Mouse (Mus musculus): Measurements from ENCODE around the gene Snrpa. TPM values are rescaled to one million over a fixed set of nuclear protein-coding genes. Genes with fewer than 3 reads are reported as not detected.

Snrpa gene
- total and polyA plus RNA-seq, 2 experiments from 2014 or later, result 60.5 to 79.4 TPM

- no peak overlapping the region for H3K4me2 ChIP-seq (ENCODE audit: low read depth, low read length)
- 46% methylated on average over 5 of the region's 5 CpGs for WGBS
- no peaks in the 10 kb centered on the region for H3K9me3 ChIP-seq (replicated peaks; ENCODE audit: control insufficient read depth, low read length)
- peaks cover 11% of the 10 kb centered on the region; the same call in 1 of the 2 replicates for H3K36me3 ChIP-seq (replicated peaks; ENCODE audit: control insufficient read depth, insufficient read depth, low read length)
- no peak overlapping the region for H3K4me3 ChIP-seq (ENCODE audit: low read depth, low read length)
- no peaks in the 10 kb centered on the region for H3K27me3 ChIP-seq (ENCODE audit: control insufficient read depth, insufficient read depth, low read length)
- H3K4me1 ChIP-seq (ENCODE audit: control insufficient read depth, insufficient read depth), result peaks cover 12% of the 10 kb centered on the region
- DNase-seq (ENCODE audit: low spot score) (peak; percentile 66), ATAC-seq (ENCODE audit: insufficient read depth, low read depth) (no peak)
- no peak overlapping the region for H3K9ac ChIP-seq (replicated peaks; ENCODE audit: low read depth, low read length)
- H3K27ac ChIP-seq (ENCODE audit: low read depth), result no peak overlapping the region
- TF ChIP-seq EP300 (IDR thresholded peaks at IDR 0.05; ENCODE audit: low read depth) (no peak), CTCF (IDR thresholded peaks at IDR 0.05; ENCODE audit: low read depth) (no peak)
These were observed 16.0 kb downstream of the Snrpa start for GRCm38 (mm10) chr7:27180036-27180435.

GRCm38 (mm10) chr7:27179217-27179918, 16.7 kb downstream of the Snrpa start:
- H3K36me3 ChIP-seq (replicated peaks; ENCODE audit: control insufficient read depth, insufficient read depth, low read length), result peaks cover 6% of the 10 kb centered on the region
- peak overlapping the region; percentile 80 for H3K4me3 ChIP-seq (ENCODE audit: low read depth, low read length)
- H3K27ac ChIP-seq (ENCODE audit: low read depth), result peak overlapping the region; percentile 75
- peaks cover 12% of the 10 kb centered on the region for H3K4me1 ChIP-seq (ENCODE audit: control insufficient read depth, insufficient read depth)
- no peak for DNase-seq (ENCODE audit: low spot score)
- 43% methylated on average over 16 of the region's 16 CpGs for WGBS
- H3K9me3 ChIP-seq (replicated peaks; ENCODE audit: control insufficient read depth, low read length), result no peaks in the 10 kb centered on the region
- H3K4me2 ChIP-seq (ENCODE audit: low read depth, low read length), result peak overlapping the region; percentile 59
- no peak for TF ChIP-seq CTCF (IDR thresholded peaks at IDR 0.05; ENCODE audit: low read depth)
- no peak for TF ChIP-seq EP300 (IDR thresholded peaks at IDR 0.05; ENCODE audit: low read depth)
- H3K9ac ChIP-seq (replicated peaks; ENCODE audit: low read depth, low read length), result no peak overlapping the region
- H3K27me3 ChIP-seq (ENCODE audit: control insufficient read depth, insufficient read depth, low read length), result no peaks in the 10 kb centered on the region
- ATAC-seq (ENCODE audit: insufficient read depth, low read depth), result no peak

- Histone ChIP-seq H3K9ac (replicated peaks; ENCODE audit: low read depth, low read length) (peak within 1 kb of the TSS; percentile 62), H3K4me3 (ENCODE audit: low read depth, low read length) (peak within 1 kb of the TSS; percentile 80), H3K27ac (ENCODE audit: low read depth) (peak within 1 kb of the TSS; percentile 94), H3K9me3 (replicated peaks; ENCODE audit: control insufficient read depth, low read length) (no peaks in the 10 kb centered on the region), H3K4me2 (ENCODE audit: low read depth, low read length) (peak within 1 kb of the TSS; percentile 59), H3K4me1 (ENCODE audit: control insufficient read depth, insufficient read depth) (peaks cover 12% of the 10 kb centered on the region), H3K36me3 (replicated peaks; ENCODE audit: control insufficient read depth, insufficient read depth, low read length) (peaks cover 9% of the 10 kb centered on the region), H3K27me3 (ENCODE audit: control insufficient read depth, insufficient read depth, low read length) (no peaks in the 10 kb centered on the region)
- TF ChIP-seq EP300 (IDR thresholded peaks at IDR 0.05; ENCODE audit: low read depth) (peak; percentile 81), CTCF (IDR thresholded peaks at IDR 0.05; ENCODE audit: low read depth) (peak; percentile 59)
- peak; percentile 99 for DNase-seq (ENCODE audit: low spot score)
- peak; percentile 97 for ATAC-seq (ENCODE audit: insufficient read depth, low read depth)
- under 1% methylated on average over 52 of the region's 53 CpGs for WGBS
These were observed 17.5 kb downstream of the Snrpa start, which contains the start of gene Rab4b for GRCm38 (mm10) chr7:27178324-27179216. TSS of gene Rab4b (minus strand) at chr7:27178896.

GRCm38 (mm10) chr7:27177942-27178323, 18.1 kb downstream of the Snrpa start:
- peaks cover 15% of the 10 kb centered on the region for H3K36me3 ChIP-seq (replicated peaks; ENCODE audit: control insufficient read depth, insufficient read depth, low read length)
- H3K4me3 ChIP-seq (ENCODE audit: low read depth, low read length), result peak overlapping the region; percentile 80
- H3K27me3 ChIP-seq (ENCODE audit: control insufficient read depth, insufficient read depth, low read length), result no peaks in the 10 kb centered on the region
- ATAC-seq (ENCODE audit: insufficient read depth, low read depth) (no peak), DNase-seq (ENCODE audit: low spot score) (no peak)
- H3K27ac ChIP-seq (ENCODE audit: low read depth), result peak overlapping the region; percentile 94
- no peak for TF ChIP-seq CTCF (IDR thresholded peaks at IDR 0.05; ENCODE audit: low read depth)
- TF ChIP-seq EP300 (IDR thresholded peaks at IDR 0.05; ENCODE audit: low read depth), result no peak
- H3K9me3 ChIP-seq (replicated peaks; ENCODE audit: control insufficient read depth, low read length), result no peaks in the 10 kb centered on the region
- H3K4me1 ChIP-seq (ENCODE audit: control insufficient read depth, insufficient read depth), result peaks cover 12% of the 10 kb centered on the region
- peak overlapping the region; percentile 62; the same call in 1 of the 2 replicates for H3K9ac ChIP-seq (replicated peaks; ENCODE audit: low read depth, low read length)
- 19% methylated on average over 4 of the region's 4 CpGs for WGBS
- H3K4me2 ChIP-seq (ENCODE audit: low read depth, low read length), result peak overlapping the region; percentile 59

- peaks cover 38% of the 10 kb centered on the region for H3K36me3 ChIP-seq (replicated peaks; ENCODE audit: control insufficient read depth, insufficient read depth, low read length)
- H3K27me3 ChIP-seq (ENCODE audit: control insufficient read depth, insufficient read depth, low read length), result no peaks in the 10 kb centered on the region
- H3K4me3 ChIP-seq (ENCODE audit: low read depth, low read length), result no peak overlapping the region
- peaks cover 12% of the 10 kb centered on the region for H3K4me1 ChIP-seq (ENCODE audit: control insufficient read depth, insufficient read depth)
- no peak for ATAC-seq (ENCODE audit: insufficient read depth, low read depth)
- no peaks in the 10 kb centered on the region for H3K9me3 ChIP-seq (replicated peaks; ENCODE audit: control insufficient read depth, low read length)
- H3K27ac ChIP-seq (ENCODE audit: low read depth), result no peak overlapping the region
- no peak overlapping the region for H3K9ac ChIP-seq (replicated peaks; ENCODE audit: low read depth, low read length)
- DNase-seq (ENCODE audit: low spot score), result no peak
- TF ChIP-seq EP300 (IDR thresholded peaks at IDR 0.05; ENCODE audit: low read depth) (no peak), CTCF (IDR thresholded peaks at IDR 0.05; ENCODE audit: low read depth) (no peak)
- 56% methylated on average over 7 of the region's 7 CpGs for WGBS
- H3K4me2 ChIP-seq (ENCODE audit: low read depth, low read length), result no peak overlapping the region
These were observed 21.2 kb downstream of the Snrpa start for GRCm38 (mm10) chr7:27174896-27175295.
